Mouse (Mus musculus) MEL (cell line): Measurements from ENCODE around the gene Rbms3.

Source experiments
- CTCF ChIP-seq, 3 experiments: IDR thresholded peaks in 2 of 3; conservative IDR thresholded peaks in 1 of 3; 2 replicates each; pipeline ENCODE4 v1.5.1; 2011 to 2012; ENCODE audit warnings: low read length in 3 of 3, low read depth in 2 of 3, mild to moderate bottlenecking in 2 of 3, improper control_type of control experiment in 1 of 3, inconsistent platforms in 1 of 3, mixed read lengths in 1 of 3, moderate library complexity in 1 of 3; ENCODE audit not compliant: control insufficient read depth in 1 of 3, insufficient read depth in 1 of 3, poor library complexity in 1 of 3, severe bottlenecking in 1 of 3
- JUND ChIP-seq: IDR thresholded peaks from 2 replicates; pipeline ENCODE4 v1.6.1; 2011; ENCODE audit warnings: low read depth, mild to moderate bottlenecking, improper control_type of control experiment, low read length
- MEF2A ChIP-seq: IDR thresholded peaks from 2 replicates; pipeline ENCODE4 v1.6.1; 2014; ENCODE audit warnings: low read depth, mild to moderate bottlenecking, inconsistent platforms, low read length, improper control_type of control experiment; ENCODE audit not compliant: poor library complexity, insufficient replicate concordance, severe bottlenecking; ENCODE audit errors: extremely low read depth
- POLR2AphosphoS2 ChIP-seq: IDR thresholded peaks from 2 replicates; pipeline ENCODE4 v1.6.1; 2011; ENCODE audit warnings: low read length, improper control_type of control experiment
- USF1 ChIP-seq: IDR thresholded peaks from 2 replicates; pipeline ENCODE4 v1.6.1; 2014; ENCODE audit warnings: low read depth, mild to moderate bottlenecking, inconsistent platforms, low read length, improper control_type of control experiment, moderate library complexity
- ZC3H11A ChIP-seq: IDR thresholded peaks from 2 replicates; pipeline ENCODE4 v1.6.1; 2012; ENCODE audit warnings: low read depth, mild to moderate bottlenecking, inconsistent platforms, low read length, improper control_type of control experiment

DNA sequence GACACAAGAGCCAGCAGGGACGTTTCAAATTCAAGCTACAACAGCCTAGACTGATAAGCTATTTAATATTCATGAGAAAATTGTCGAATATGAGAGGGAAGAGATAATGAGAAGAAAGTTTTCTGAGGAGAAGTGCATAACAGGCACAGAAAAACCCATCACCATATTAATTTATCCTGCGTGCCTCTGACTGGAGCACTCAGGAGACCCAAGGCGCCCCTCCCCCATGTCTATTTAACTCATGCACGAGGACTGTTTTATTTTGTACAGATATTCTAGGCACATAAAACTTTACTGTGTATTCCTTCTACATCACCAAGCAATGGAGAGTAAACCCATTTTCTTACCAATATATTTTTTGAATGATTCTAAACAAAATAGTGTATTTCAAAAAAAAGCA lies 33.6 kb downstream of the Rbms3 start:
- TF ChIP-seq ZC3H11A (no peak), MEF2A (no peak), POLR2AphosphoS2 (no peak), JUND (no peak), USF1 (no peak), CTCF (IDR thresholded peaks at IDR 0.05 in 2 of 3, conservative IDR thresholded peaks at IDR 0.05 in 1 of 3; ENCODE audit: control insufficient read depth in 1 of 3, insufficient read depth in 1 of 3, low read depth in 2 of 3, low read length in 3 of 3, poor library complexity in 1 of 3, severe bottlenecking in 1 of 3) (no peak)
